Mouse (Mus musculus): ENCODE measurements around the gene Tmem251. TPM values are rescaled to one million over a fixed set of nuclear protein-coding genes. Genes with fewer than 3 reads are reported as not detected.

Gene Tmem251
- polyA plus RNA-seq, 1 experiment from 2014 or later = 16.9 TPM

DNA sequence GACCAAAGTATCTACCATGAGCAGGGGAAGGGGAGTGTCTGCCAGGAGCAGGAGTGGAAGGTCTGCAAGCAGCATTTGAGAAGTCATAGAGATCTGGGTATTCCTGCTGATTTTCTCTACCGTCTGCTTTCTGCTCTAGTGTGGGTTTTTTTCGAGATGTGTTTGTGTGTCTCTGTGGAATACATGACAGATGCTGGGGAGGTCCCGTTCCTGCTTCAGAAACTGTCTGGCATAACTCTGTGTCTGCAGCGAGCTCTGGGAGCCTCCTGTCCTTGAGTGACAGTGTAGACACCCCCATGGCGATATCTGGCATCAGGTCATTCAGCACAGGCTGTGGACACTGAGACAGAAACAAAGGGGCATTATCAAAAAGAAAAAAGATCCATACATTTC, 42.0 kb downstream of the Tmem251 start:
- H3K4me3 ChIP-seq (ENCODE audit: low read length) = no peak overlapping the region
- no peak for ATAC-seq
- no peak overlapping the region for H3K4me2 ChIP-seq (ENCODE audit: low read depth, low read length)
- no peaks in the 10 kb centered on the region for H3K27me3 ChIP-seq (replicated peaks; ENCODE audit: control insufficient read depth, insufficient read depth, low read length)
- H3K36me3 ChIP-seq (ENCODE audit: control insufficient read depth, insufficient read depth, low read length) = peaks cover 14% of the 10 kb centered on the region; the same call in 1 of the 2 replicates
- H3K4me1 ChIP-seq (ENCODE audit: control insufficient read depth, insufficient read depth, low read length) = no peaks in the 10 kb centered on the region
- no peaks in the 10 kb centered on the region for H3K9me3 ChIP-seq (ENCODE audit: control insufficient read depth, low read length)
- WGBS = 82% methylated on average over 5 of the region's 5 CpGs
- no peak overlapping the region for H3K27ac ChIP-seq (ENCODE audit: low read length)
- H3K9ac ChIP-seq (ENCODE audit: low read depth, low read length) = no peak overlapping the region

DNA sequence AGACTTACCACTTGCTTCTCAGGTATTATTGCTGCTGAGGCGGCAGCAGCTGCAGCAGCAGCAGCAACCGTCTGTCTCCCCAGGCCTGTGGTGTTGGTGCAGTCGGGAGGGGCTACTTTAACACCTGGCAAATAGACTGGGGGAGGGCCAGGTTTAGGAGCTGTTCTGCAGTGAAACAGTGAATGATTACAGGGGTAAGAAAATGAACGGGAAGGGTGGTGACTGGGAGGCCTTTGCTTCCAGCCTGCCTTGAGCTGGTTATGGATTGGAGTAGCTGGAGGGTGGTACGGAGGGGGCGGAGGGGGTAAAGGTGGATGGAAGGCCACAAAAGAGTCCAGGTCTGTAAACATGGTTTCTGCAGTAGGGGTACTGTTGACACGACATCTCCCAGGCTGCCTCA, 44.4 kb downstream of the Tmem251 start:
- H3K9me3 ChIP-seq (ENCODE audit: control insufficient read depth, low read length) = no peaks in the 10 kb centered on the region
- WGBS = 80% methylated on average over 7 of the region's 7 CpGs

More for the DNA sequence above, 44.4 kb downstream of the Tmem251 start:
- no peak overlapping the region for H3K4me2 ChIP-seq (ENCODE audit: low read depth, low read length)
- no peaks in the 10 kb centered on the region for H3K4me1 ChIP-seq (ENCODE audit: control insufficient read depth, insufficient read depth, low read length)
- H3K27me3 ChIP-seq (replicated peaks; ENCODE audit: control insufficient read depth, insufficient read depth, low read length) = no peaks in the 10 kb centered on the region
- peak; percentile 42; the same call in 1 of the 2 replicates for ATAC-seq
- peaks cover 15% of the 10 kb centered on the region; the same call in 1 of the 2 replicates for H3K36me3 ChIP-seq (ENCODE audit: control insufficient read depth, insufficient read depth, low read length)
- H3K4me3 ChIP-seq (ENCODE audit: low read length) = no peak overlapping the region
- no peak overlapping the region for H3K9ac ChIP-seq (ENCODE audit: low read depth, low read length)
- H3K27ac ChIP-seq (ENCODE audit: low read length) = no peak overlapping the region

Other genes with a start within 250 kb of the Tmem251 start
- gene Chga, start 188.8 kb upstream of the Tmem251 start, polyA plus RNA-seq (2015; fragmentation: Nextera tagmentation; extraction: Ambion mirVana) = 26.1 and 28.0 TPM in 2 replicates
- 51.4 and 57.1 TPM in 2 replicates for gene Itpk1, start 38.8 kb upstream of the Tmem251 start, polyA plus RNA-seq (2015; fragmentation: Nextera tagmentation; extraction: Ambion mirVana)
- gene Moap1, start 101 bp upstream of the Tmem251 start, polyA plus RNA-seq (2015; fragmentation: Nextera tagmentation; extraction: Ambion mirVana) = 19.3 and 20.2 TPM in 2 replicates
- not detected in 2 replicates for gene Gm28051, start 14.0 kb downstream of the Tmem251 start, polyA plus RNA-seq (2015; fragmentation: Nextera tagmentation; extraction: Ambion mirVana)
- gene Gon7, start 14.0 kb downstream of the Tmem251 start, polyA plus RNA-seq (2015; fragmentation: Nextera tagmentation; extraction: Ambion mirVana) = 26.7 and 30.0 TPM in 2 replicates
- 32.5 and 33.6 TPM in 2 replicates for gene Ubr7, start 14.2 kb downstream of the Tmem251 start, polyA plus RNA-seq (2015; fragmentation: Nextera tagmentation; extraction: Ambion mirVana)
- 17.7 and 19.0 TPM in 2 replicates for gene Gm20604, start 14.9 kb downstream of the Tmem251 start, polyA plus RNA-seq (2015; fragmentation: Nextera tagmentation; extraction: Ambion mirVana)
- 9.5 and 10.0 TPM in 2 replicates for gene Btbd7, start 134.7 kb downstream of the Tmem251 start, polyA plus RNA-seq (2015; fragmentation: Nextera tagmentation; extraction: Ambion mirVana)
- gene Cox8c, start 155.6 kb downstream of the Tmem251 start, polyA plus RNA-seq (2015; fragmentation: Nextera tagmentation; extraction: Ambion mirVana) = not detected in 2 replicates
- 0.27 and 0.54 TPM in 2 replicates for gene Unc79, start 205.1 kb downstream of the Tmem251 start, polyA plus RNA-seq (2015; fragmentation: Nextera tagmentation; extraction: Ambion mirVana)

Measured in intestine, embryonic 16.5 days (tissue).